Mouse (Mus musculus) hindbrain, embryonic 13.5 days (tissue): ENCODE measurements around the gene Il24. TPM values are rescaled to one million over a fixed set of nuclear protein-coding genes. Genes with fewer than 3 reads are reported as not detected.

Experiments
- ATAC-seq: fragments of 200-750 bp; cut with Nextera tagmentation; 2 replicates; pipeline ENCODE4 v1.8.0; 2017; ENCODE audit warnings: moderate TSS enrichment; ENCODE audit not compliant: low FRiP score
- H3K27ac ChIP-seq: fragments of 300-500 bp; sonication (generic); 2 replicates; pipeline ENCODE4 v1.5.1; 2015; ENCODE audit warnings: inconsistent platforms, mild to moderate bottlenecking, moderate library complexity
- H3K27me3 ChIP-seq: fragments of 300-500 bp; sonication (generic); 2 replicates; pipeline ENCODE4 v1.6.1; 2015; ENCODE audit warnings: mild to moderate bottlenecking, inconsistent platforms
- H3K36me3 ChIP-seq: fragments of 300-500 bp; sonication (generic); 2 replicates; pipeline ENCODE4 v1.6.1; 2015; ENCODE audit warnings: mild to moderate bottlenecking, inconsistent platforms
- H3K4me1 ChIP-seq: fragments of 300-500 bp; sonication (generic); replicated peaks from 2 replicates; pipeline ENCODE4 v1.6.1; 2015; ENCODE audit warnings: inconsistent platforms
- H3K4me2 ChIP-seq: fragments of 300-500 bp; sonication (generic); 2 replicates; pipeline ENCODE4 v1.6.1; 2015; ENCODE audit warnings: inconsistent platforms, mild to moderate bottlenecking, moderate library complexity
- H3K4me3 ChIP-seq: fragments of 300-500 bp; sonication (generic); 2 replicates; pipeline ENCODE4 v1.5.1; 2015; ENCODE audit warnings: mild to moderate bottlenecking, inconsistent platforms
- H3K9ac ChIP-seq: fragments of 300-500 bp; sonication (generic); 2 replicates; pipeline ENCODE4 v1.6.1; 2015; ENCODE audit warnings: mild to moderate bottlenecking, inconsistent platforms
- H3K9me3 ChIP-seq: fragments of 300-500 bp; sonication (generic); 2 replicates; pipeline ENCODE4 v1.6.1; 2016; ENCODE audit warnings: inconsistent platforms
- WGBS: fragments of 180-500 bp; shearing (Covaris S2); methylation state at CpG from one replicate; pipeline ENCODE4 v1.1.7; 2015; 5-methylcytosine and 5-hydroxymethylcytosine counted together
- polyA plus RNA-seq: library from polyadenylated mRNA; unstranded; fragments of >200 nt; fragmentation: Nextera tagmentation; extraction: Ambion mirVana; gene quantifications from 2 replicates; pipeline ENCODE4 v1.2.1, GENCODE M21; 2015

The Il24 gene
- not detected in 2 replicates for polyA plus RNA-seq

DNA sequence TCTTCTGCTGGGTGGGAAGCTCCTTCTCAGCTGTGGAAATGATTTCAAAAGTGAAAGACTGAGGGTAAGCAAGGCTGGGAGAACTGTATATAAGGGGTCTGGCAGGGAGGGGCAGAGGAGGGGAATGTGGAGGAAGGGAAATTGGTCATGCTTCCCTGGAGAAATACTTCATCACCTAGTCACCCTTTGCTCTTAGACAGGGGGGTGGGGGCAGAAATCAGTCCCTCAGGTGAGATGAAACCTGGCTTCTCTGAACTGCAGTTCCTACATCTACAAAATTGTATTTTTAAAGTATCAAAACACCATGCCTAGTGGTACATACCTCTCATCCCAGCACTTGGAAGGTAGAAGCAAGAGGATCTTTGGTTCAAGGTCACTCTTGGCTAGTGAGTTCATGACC lies at the start of gene Il24:
Gene Il24 (minus strand): TSS at position 101 of the 400 bp plus-strand sequence.
- Histone ChIP-seq H3K4me2 (no peak within 1 kb of the TSS), H3K36me3 (no peaks in the 10 kb centered on the region), H3K9ac (no peak within 1 kb of the TSS), H3K27ac (no peak within 1 kb of the TSS), H3K4me1 (0 out of 2 replicates have a peak, but pooled peaks cover 3% of the 10 kb centered on the region), H3K9me3 (no peaks in the 10 kb centered on the region), H3K27me3 (no peaks in the 10 kb centered on the region), H3K4me3 (no peak within 1 kb of the TSS)
- ATAC-seq: no peak

DNA sequence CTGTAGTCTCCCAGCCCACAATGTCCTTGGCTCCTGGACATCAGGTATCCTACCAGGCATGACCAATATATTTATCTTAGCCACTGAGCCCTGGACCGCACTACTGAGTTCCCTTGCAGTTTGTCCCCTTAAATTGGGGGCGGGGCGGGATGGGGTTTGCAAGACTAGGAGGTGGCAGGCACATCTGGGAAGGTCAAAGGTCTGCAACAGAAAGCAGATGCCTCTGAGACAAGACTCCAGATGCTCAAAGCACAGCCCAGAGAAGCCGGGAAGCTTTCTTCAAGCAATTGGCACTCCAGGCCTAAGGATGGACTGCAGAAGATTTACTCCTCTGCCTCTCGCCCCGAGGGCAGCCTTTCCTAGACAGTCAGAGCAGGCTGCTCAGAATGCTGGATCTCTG lies 49.1 kb upstream of the Il24 start:
- H3K9ac ChIP-seq: no peak overlapping the region
- WGBS: 57% methylated on average over 6 of the region's 6 CpGs
- H3K27me3 ChIP-seq: no peaks in the 10 kb centered on the region
- no peaks in the 10 kb centered on the region for H3K9me3 ChIP-seq
- H3K27ac ChIP-seq: no peak overlapping the region
- H3K4me2 ChIP-seq: no peak overlapping the region
- no peak overlapping the region for H3K4me3 ChIP-seq
- ATAC-seq: no peak
- H3K4me1 ChIP-seq: no peaks in the 10 kb centered on the region
- H3K36me3 ChIP-seq: no peaks in the 10 kb centered on the region

DNA sequence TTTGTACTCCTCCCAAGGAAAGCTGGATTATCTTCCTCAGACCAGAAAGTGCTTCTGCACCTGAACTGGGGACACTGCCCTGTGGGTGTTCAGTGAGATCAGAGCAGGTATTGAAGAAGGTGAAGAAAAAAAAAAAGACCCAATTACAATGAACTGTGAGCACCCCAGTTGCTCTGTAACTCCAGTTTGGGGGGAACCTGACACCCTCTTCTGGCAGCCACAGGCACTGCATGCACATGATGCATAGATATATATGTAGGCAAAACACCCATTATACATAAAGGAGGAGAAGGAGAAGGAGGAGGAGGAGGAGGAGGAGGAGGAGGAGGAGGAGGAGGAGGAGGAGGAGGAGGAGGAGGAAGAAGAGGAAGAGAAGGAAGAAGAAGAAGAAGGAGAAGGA lies 39.2 kb upstream of the Il24 start:
- H3K36me3 ChIP-seq: no peaks in the 10 kb centered on the region
- no peak overlapping the region for H3K9ac ChIP-seq
- H3K4me3 ChIP-seq: no peak overlapping the region
- H3K4me1 ChIP-seq: no peaks in the 10 kb centered on the region
- no peaks in the 10 kb centered on the region for H3K9me3 ChIP-seq
- H3K4me2 ChIP-seq: no peak overlapping the region
- ATAC-seq: no peak
- H3K27ac ChIP-seq: no peak overlapping the region
- no peaks in the 10 kb centered on the region for H3K27me3 ChIP-seq

DNA sequence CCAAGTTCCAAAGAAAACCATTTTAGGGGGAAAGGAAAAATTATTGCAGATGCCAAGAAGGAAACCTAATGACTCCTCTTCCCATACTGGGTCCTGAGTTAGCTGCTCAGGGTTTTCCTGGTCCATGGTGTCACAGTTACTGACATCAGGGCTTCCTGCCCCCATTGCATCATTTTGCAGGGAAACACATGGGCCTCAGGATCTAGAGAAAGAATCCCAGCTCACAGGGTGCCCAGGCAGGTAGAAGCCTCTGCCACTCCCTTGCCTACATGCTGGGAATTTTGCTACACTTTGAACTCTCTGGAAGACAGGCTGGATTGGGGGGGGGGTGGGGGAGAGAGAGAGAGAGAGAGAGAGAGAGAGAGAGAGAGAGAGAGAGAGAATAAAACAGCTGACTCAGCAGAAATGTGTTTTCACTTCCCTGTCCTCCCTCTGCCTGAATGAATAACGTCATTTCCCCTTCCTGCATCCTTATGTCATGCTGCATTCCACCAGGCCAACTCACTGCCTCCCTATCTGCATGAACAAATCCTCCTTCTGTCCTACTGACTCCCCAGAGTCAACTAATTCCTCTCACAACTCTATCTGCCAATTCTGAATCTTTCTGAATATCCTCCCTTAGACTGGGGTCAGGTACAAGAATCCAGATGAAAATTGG lies 31.2 kb upstream of the Il24 start:
- no peak overlapping the region for H3K9ac ChIP-seq
- H3K9me3 ChIP-seq: no peaks in the 10 kb centered on the region
- H3K4me3 ChIP-seq: no peak overlapping the region
- H3K27ac ChIP-seq: no peak overlapping the region
- H3K4me2 ChIP-seq: no peak overlapping the region
- no peaks in the 10 kb centered on the region for H3K36me3 ChIP-seq
- no peak for ATAC-seq
- 30% methylated on average over 1 of the region's 1 CpGs for WGBS
- no peaks in the 10 kb centered on the region for H3K27me3 ChIP-seq
- no peaks in the 10 kb centered on the region for H3K4me1 ChIP-seq

DNA sequence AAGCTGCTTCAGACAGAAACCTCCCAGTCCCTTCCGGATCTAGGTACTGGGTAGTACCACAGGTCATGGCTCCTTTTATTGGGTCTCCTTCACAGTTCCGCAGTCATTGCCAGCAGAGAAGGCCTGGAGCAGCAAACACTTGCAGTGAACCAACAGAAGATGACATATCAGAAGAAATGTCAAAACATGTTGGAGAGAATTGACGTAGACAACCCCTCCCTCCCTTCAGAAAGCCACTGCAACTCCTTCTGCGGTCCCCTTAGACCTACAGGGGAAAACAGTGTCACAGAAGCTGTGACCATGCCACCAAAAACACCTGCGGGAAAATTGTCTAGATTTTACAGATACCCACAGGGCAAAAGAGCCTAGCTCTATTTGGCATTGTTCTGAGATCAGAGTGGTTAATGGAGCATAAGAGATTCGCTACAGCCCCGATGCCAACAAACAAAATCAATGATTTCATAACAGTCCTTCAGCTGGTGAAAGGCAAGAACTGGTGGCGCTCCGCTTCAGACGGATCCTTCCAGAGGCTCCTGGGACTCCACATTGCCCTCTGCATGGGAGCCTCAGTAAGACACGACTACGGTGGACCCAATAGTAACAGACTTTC lies 24.3 kb upstream of the Il24 start, which contains the start of gene Il20:
Gene Il20 (minus strand): TSS at position 51 of the 610 bp plus-strand sequence.
- H3K27me3 ChIP-seq: no peaks in the 10 kb centered on the region
- no peak for ATAC-seq
- H3K36me3 ChIP-seq: no peaks in the 10 kb centered on the region
- WGBS: 73% methylated on average over 12 of the region's 12 CpGs
- H3K4me1 ChIP-seq: no peaks in the 10 kb centered on the region
- no peak within 1 kb of the TSS for H3K9ac ChIP-seq
- H3K9me3 ChIP-seq: no peaks in the 10 kb centered on the region
- no peak within 1 kb of the TSS for H3K4me3 ChIP-seq
- H3K4me2 ChIP-seq: no peak within 1 kb of the TSS
- H3K27ac ChIP-seq: no peak within 1 kb of the TSS

DNA sequence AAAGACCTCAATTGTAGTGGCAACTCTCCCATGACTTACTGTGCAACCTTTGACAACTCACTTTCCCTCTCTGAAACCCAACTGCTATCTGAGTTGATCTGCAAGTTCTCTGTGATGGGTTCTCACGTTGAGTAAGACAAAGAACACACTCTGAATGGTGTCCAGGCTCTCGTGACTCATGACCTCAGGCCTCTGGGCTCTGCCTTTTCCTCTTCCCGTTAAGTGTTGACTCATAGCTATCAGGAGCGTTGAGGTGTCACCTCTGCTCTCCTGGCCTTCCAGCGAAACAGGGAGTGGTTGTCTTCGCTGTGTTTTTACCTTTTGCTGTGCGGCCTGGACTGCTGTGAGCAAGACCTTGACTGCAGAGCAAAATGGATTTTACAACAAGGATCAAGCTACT lies 15.3 kb upstream of the Il24 start:
- H3K36me3 ChIP-seq: no peaks in the 10 kb centered on the region
- H3K27me3 ChIP-seq: no peaks in the 10 kb centered on the region
- WGBS: 90% methylated on average over 7 of the region's 7 CpGs
- H3K9me3 ChIP-seq: no peaks in the 10 kb centered on the region
- H3K9ac ChIP-seq: no peak overlapping the region
- H3K4me1 ChIP-seq: no peaks in the 10 kb centered on the region
- no peak for ATAC-seq
- H3K4me3 ChIP-seq: no peak overlapping the region
- H3K27ac ChIP-seq: no peak overlapping the region
- no peak overlapping the region for H3K4me2 ChIP-seq

DNA sequence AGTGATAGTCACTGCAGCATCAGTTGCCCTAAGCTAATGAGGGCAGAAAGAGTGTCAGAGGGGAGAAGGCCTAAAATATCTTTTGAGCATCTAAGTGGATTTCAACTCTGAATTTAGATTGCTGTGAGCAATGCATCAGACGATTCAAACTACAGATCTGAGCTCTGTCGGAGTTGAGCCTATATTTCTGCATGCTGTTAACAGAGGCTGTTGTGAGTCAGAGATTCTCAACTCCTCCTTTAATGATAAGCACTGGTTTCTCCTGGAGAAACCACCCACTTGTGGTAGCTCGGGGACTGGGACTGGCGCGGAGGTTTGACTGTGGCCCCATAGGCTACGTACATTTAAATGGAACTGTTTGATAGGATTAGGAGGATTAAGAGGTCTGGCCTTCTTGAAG lies 7.2 kb upstream of the Il24 start:
- no peak for ATAC-seq
- Histone ChIP-seq H3K9ac (no peak overlapping the region), H3K27me3 (no peaks in the 10 kb centered on the region), H3K4me1 (0 out of 2 replicates have a peak, but pooled peaks cover 1% of the 10 kb centered on the region), H3K9me3 (no peaks in the 10 kb centered on the region), H3K36me3 (no peaks in the 10 kb centered on the region), H3K4me2 (no peak overlapping the region), H3K27ac (no peak overlapping the region), H3K4me3 (no peak overlapping the region)
- 77% methylated on average over 6 of the region's 6 CpGs for WGBS

DNA sequence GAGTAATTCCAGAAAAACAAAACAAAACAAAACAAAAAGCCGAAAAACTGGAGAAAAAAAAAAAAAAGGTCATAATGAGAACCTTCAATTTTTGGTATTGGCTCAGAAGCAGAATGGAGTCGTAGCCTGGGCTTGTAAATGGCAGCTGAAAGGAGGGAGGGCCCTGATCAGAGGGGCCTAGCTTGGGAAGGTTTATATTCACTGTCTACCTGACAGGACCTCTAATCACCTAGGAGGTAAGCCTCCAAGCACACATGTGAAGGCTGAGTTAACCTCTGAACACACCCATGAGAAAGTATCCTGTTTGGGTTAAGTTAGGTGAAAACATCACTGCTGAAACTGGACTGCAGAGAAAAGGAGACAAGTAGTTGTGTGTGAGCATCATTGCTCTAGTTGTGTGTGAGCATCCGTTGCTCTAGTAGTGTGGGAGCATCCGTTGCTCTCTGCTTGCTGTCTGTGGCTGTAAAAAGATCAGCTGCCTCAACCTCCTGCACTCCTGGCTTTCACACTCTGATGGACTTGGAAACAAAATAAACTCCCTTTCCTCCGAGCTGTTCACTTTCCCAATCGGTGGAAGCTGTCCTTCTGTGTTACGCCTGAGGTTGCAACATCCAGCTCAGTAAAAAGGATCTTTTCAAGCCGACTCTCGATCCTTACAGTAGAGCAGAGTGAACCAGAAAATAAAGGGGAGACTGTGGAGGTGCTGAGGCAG lies 6.2 kb upstream of the Il24 start:
- no peaks in the 10 kb centered on the region for H3K9me3 ChIP-seq
- no peak overlapping the region for H3K9ac ChIP-seq
- H3K36me3 ChIP-seq: no peaks in the 10 kb centered on the region
- 0 out of 2 replicates have a peak, but pooled peaks cover 3% of the 10 kb centered on the region for H3K4me1 ChIP-seq
- H3K27me3 ChIP-seq: no peaks in the 10 kb centered on the region
- H3K4me2 ChIP-seq: no peak overlapping the region
- WGBS: 80% methylated on average over 9 of the region's 9 CpGs
- no peak overlapping the region for H3K4me3 ChIP-seq
- H3K27ac ChIP-seq: no peak overlapping the region
- no peak for ATAC-seq

DNA sequence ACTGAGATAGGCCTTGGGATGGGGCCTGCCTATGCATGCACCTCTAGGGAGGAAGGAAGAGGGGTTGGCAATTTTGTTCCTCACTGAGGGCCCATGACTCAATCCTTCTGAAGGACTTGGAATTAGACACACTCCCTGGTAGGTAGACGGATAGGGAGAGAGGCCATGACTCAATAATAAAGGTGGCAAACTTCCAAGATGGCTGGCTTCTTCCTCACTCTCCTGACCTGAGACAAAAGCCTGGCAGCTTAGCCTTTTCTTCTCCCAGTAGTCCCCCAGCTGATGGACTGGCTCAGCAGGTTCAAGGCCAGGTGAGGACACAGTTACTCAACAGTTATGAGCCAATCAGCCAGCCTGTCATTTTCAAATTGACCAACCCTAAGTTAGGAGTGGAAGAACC lies 5.2 kb upstream of the Il24 start:
- no peak for ATAC-seq

DNA sequence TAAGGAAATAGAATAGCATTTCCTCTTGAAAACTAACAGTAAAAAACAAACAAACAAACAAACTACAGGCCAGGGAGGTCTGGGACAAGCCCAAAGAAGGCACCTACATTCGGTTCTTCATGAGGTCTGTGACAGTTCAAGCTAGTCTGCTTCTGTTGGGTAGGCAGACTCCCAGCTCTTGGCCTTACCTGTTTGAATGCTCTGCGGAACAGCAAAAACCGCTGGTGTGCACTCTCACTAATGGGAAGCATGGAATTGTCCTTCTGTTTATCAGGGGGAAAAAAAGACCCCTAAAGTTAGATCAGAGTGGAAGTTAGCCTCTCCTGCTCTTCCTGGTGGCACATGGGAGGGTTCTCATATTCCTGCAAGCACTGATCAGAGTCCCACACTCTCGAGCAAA lies 4.1 kb downstream of the Il24 start:
- H3K9ac ChIP-seq: no peak overlapping the region
- ATAC-seq: no peak
- H3K4me2 ChIP-seq: no peak overlapping the region
- no peaks in the 10 kb centered on the region for H3K9me3 ChIP-seq
- no peaks in the 10 kb centered on the region for H3K36me3 ChIP-seq
- H3K4me3 ChIP-seq: no peak overlapping the region
- H3K4me1 ChIP-seq: peaks cover 3% of the 10 kb centered on the region
- H3K27ac ChIP-seq: no peak overlapping the region
- H3K27me3 ChIP-seq: peaks cover 18% of the 10 kb centered on the region
- WGBS: 93% methylated on average over 4 of the region's 4 CpGs

More for the DNA sequence above, 5.2 kb upstream of the Il24 start:
- no peak overlapping the region for H3K27ac ChIP-seq
- 78% methylated on average over 1 of the region's 1 CpGs for WGBS
- no peaks in the 10 kb centered on the region for H3K27me3 ChIP-seq
- H3K4me3 ChIP-seq: no peak overlapping the region
- no peak overlapping the region for H3K9ac ChIP-seq
- no peaks in the 10 kb centered on the region for H3K36me3 ChIP-seq
- H3K4me2 ChIP-seq: no peak overlapping the region
- H3K4me1 ChIP-seq: 0 out of 2 replicates have a peak, but pooled peaks cover 3% of the 10 kb centered on the region
- H3K9me3 ChIP-seq: no peaks in the 10 kb centered on the region

DNA sequence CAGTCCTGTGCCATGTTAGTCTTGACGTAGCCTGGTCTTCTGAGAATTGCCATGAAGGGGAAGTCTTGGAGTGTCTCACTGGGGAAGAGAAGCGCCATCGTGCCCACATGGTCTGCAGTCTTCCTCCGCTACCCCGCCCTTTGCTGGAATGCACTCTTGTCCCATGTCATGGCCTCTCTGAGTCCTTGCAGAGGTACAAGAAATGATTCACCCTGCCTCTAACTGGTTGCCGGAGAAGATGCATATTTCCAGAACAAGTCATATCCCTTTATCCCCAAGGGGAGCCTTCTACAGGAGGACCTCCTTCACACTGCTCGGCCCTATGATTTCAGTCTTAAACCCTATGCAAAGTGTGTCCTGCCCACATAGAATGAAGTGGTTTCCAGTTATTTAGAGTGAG lies 7.3 kb downstream of the Il24 start:
- H3K36me3 ChIP-seq: no peaks in the 10 kb centered on the region
- peaks cover 29% of the 10 kb centered on the region for H3K27me3 ChIP-seq
- no peak for ATAC-seq
- no peak overlapping the region for H3K27ac ChIP-seq
- no peak overlapping the region for H3K4me3 ChIP-seq
- H3K9me3 ChIP-seq: no peaks in the 10 kb centered on the region
- H3K4me2 ChIP-seq: no peak overlapping the region
- H3K9ac ChIP-seq: no peak overlapping the region
- H3K4me1 ChIP-seq: peaks cover 8% of the 10 kb centered on the region
- 93% methylated on average over 7 of the region's 7 CpGs for WGBS

DNA sequence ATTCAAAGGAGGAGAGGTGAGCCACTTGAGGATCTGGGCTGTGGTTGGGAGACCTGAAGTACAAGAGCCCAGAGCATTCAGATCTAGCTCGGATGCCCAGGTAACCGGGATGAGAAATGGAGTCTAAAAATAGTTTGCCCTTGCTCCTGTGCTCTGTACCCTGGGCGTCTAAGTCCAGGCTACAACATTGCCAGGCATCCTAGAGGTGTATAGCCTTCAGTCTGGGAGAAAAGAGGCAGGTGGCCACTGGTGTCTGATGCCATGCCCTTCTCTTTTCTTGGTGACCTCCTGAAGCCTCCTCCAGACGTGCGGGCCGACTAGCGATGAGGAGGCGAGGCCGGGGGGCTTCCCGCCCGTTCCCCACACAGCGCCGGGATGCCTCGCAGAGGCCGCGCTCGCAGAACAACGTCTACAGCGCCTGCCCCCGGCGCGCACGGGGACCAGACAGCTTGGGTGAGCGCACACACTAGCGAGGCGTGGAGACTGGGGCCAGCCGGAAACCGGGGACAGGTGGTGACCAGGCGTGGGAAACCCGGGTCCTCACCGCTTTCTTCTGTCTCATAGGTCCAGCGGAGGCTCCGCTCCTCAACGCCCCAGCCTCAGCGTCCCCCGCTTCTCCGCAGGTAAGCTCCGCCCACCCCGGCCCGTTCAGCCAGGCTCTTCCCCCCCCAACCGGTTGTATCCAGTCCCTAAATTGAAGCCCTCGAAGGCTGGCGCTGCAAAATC lies 9.2 kb downstream of the Il24 start:
- peak; percentile 85 for ATAC-seq
- Histone ChIP-seq H3K9me3 (no peaks in the 10 kb centered on the region), H3K27ac (no peak overlapping the region), H3K27me3 (peaks cover 29% of the 10 kb centered on the region), H3K4me2 (peak overlapping the region; percentile 86), H3K4me3 (peak overlapping the region; percentile 53), H3K4me1 (peaks cover 8% of the 10 kb centered on the region), H3K36me3 (no peaks in the 10 kb centered on the region), H3K9ac (peak overlapping the region; percentile 72)
- whole genome bisulfite sequencing: 4% methylated on average over 43 of the region's 43 CpGs
